Mouse (Mus musculus): ENCODE results near the gene Hivep3. TPM values are rescaled to one million over a fixed set of nuclear protein-coding genes. Genes with fewer than 3 reads are reported as not detected.
A peak's percentile ranks its signal among the peaks of the same experiment; 100 is the strongest.

The Hivep3 gene
- polyA plus RNA-seq, 1 experiment from 2014 or later, result 8.2 TPM

DNA sequence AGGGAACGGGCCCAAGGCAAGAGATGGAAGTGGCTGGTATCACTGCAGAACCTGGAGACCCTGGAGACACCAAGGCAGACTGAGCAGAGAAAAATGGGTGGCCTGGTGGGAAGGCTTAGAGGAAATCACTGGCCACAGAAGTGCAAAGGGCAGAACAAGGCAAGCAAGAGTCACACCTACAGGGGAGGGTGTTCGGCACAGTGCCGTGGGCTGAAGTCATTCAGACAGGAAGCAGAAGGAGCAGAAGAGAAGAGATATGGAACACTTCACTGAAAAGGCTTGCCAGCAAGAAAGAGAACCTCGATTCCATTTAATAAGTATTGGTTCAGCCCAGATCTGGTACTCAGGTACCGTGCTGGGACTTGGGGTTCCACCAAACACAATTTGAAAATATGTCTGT is 156.2 kb downstream of the Hivep3 start:
- no peaks in the 10 kb centered on the region for H3K36me3 ChIP-seq (ENCODE audit: control insufficient read depth, insufficient read depth, low read length)
- ATAC-seq (ENCODE audit: low read depth) (no peak), DNase-seq (ENCODE audit: low spot score) (no peak)
- WGBS, result 75% methylated on average over 5 of the region's 5 CpGs
- H3K4me3 ChIP-seq (ENCODE audit: low read depth, low read length), result no peak overlapping the region
- H3K27me3 ChIP-seq (replicated peaks; ENCODE audit: control insufficient read depth, insufficient read depth, low read length), result no peaks in the 10 kb centered on the region
- no peaks in the 10 kb centered on the region for H3K9me3 ChIP-seq (ENCODE audit: control insufficient read depth, low read length)
- H3K9ac ChIP-seq (ENCODE audit: low read depth, low read length), result no peak overlapping the region
- no peaks in the 10 kb centered on the region for H3K4me1 ChIP-seq (ENCODE audit: control insufficient read depth, insufficient read depth, low read length)
- no peak overlapping the region for H3K27ac ChIP-seq (replicated peaks; ENCODE audit: low read depth, low read length)
- no peak overlapping the region for H3K4me2 ChIP-seq (ENCODE audit: low read depth, low read length)

DNA sequence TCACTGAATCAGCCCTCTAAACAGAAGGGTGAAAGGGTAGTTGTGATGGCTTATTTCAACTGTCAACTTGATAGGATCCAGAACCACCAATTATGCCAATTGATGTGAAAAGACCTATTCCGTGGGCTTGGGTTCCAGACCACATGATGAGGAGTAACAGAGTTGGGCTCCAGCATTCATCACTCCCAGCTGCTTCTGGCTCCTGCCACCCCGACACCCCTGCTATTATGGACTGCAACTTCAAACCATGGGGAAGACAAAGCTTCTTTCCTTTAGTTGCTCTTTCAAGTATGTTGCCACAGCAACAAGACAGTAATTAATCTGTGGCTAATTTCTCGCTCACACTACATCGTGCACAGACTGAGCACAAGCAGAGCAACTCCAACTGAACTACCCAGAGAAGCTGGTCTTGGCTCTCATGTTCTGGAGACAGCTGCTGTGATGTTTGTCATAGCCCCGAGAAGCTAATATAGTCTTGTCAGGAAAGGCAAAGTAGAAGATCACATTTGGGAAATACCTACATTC is 159.7 kb downstream of the Hivep3 start:
- no peak for ATAC-seq (ENCODE audit: low read depth)

DNA sequence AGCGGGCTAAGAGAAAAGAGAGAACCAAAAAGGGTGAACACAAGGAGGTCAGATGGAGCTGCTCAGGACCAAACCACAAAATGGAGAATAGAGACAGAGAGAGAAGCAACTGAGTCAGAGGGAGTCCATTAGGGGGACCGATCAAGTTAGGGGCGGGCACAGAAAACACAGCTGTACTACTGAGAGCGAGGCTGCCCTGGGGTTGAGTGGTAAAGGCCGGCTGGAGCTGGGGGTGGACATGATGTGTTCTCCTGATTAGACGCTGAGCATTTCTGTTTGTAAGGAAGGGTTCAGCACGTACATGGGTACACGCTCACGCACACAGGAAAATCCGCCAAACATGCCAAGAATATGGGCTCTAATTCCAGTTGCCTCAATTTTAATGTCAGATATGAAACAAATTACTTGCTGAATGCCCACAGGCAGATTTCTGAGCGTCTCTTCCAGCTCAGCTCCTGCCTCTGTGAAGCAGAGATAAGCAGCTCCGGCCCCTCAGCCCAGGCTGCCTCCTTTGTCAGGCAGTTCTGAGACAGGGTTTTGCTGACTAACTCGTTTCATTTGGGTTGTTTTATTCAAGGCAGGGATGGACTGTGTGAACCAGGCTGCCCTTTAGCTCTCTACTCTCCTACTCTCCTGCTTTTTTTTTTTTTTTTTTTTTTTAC is 161.3 kb downstream of the Hivep3 start:
- no peak overlapping the region for H3K9ac ChIP-seq (ENCODE audit: low read depth, low read length)
- H3K27me3 ChIP-seq (replicated peaks; ENCODE audit: control insufficient read depth, insufficient read depth, low read length), result no peaks in the 10 kb centered on the region
- DNase-seq (ENCODE audit: low spot score) (no peak), ATAC-seq (ENCODE audit: low read depth) (no peak)
- H3K9me3 ChIP-seq (ENCODE audit: control insufficient read depth, low read length), result no peaks in the 10 kb centered on the region
- H3K36me3 ChIP-seq (ENCODE audit: control insufficient read depth, insufficient read depth, low read length), result no peaks in the 10 kb centered on the region
- no peak overlapping the region for H3K4me2 ChIP-seq (ENCODE audit: low read depth, low read length)
- H3K27ac ChIP-seq (replicated peaks; ENCODE audit: low read depth, low read length), result no peak overlapping the region
- 68% methylated on average over 13 of the region's 13 CpGs for WGBS
- no peak overlapping the region for H3K4me3 ChIP-seq (ENCODE audit: low read depth, low read length)
- no peaks in the 10 kb centered on the region for H3K4me1 ChIP-seq (ENCODE audit: control insufficient read depth, insufficient read depth, low read length)

More for the DNA sequence above, 159.7 kb downstream of the Hivep3 start:
- WGBS, result 54% methylated on average over 5 of the region's 5 CpGs
- Histone ChIP-seq H3K36me3 (ENCODE audit: control insufficient read depth, insufficient read depth, low read length) (no peaks in the 10 kb centered on the region), H3K9ac (ENCODE audit: low read depth, low read length) (no peak overlapping the region), H3K4me1 (ENCODE audit: control insufficient read depth, insufficient read depth, low read length) (no peaks in the 10 kb centered on the region), H3K9me3 (ENCODE audit: control insufficient read depth, low read length) (no peaks in the 10 kb centered on the region), H3K27me3 (replicated peaks; ENCODE audit: control insufficient read depth, insufficient read depth, low read length) (no peaks in the 10 kb centered on the region), H3K4me2 (ENCODE audit: low read depth, low read length) (no peak overlapping the region), H3K4me3 (ENCODE audit: low read depth, low read length) (no peak overlapping the region), H3K27ac (replicated peaks; ENCODE audit: low read depth, low read length) (no peak overlapping the region)
- DNase-seq (ENCODE audit: low spot score), result peak; percentile 25

DNA sequence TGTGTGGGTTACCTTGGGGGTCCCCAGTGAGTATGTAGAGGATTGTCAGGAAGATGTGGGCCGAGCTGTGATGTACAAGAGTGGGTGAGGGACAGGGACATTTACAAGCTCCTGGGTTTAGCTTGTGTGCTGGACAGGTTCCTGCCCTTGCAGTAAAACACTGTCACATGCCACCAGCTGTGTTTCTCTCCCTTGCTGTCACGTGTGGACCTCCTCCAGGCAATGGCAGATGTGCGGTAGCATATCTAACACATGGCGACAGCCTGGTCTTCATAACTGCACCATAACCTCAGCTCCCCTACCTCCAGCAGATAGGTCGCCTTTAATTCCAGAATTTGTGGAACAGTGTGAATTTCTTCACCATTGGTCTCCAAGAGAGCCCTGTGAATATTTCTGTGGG is 161.9 kb downstream of the Hivep3 start:
- Histone ChIP-seq H3K9me3 (ENCODE audit: control insufficient read depth, low read length) (no peaks in the 10 kb centered on the region), H3K4me3 (ENCODE audit: low read depth, low read length) (no peak overlapping the region), H3K27me3 (replicated peaks; ENCODE audit: control insufficient read depth, insufficient read depth, low read length) (no peaks in the 10 kb centered on the region), H3K27ac (replicated peaks; ENCODE audit: low read depth, low read length) (no peak overlapping the region), H3K9ac (ENCODE audit: low read depth, low read length) (no peak overlapping the region), H3K36me3 (ENCODE audit: control insufficient read depth, insufficient read depth, low read length) (no peaks in the 10 kb centered on the region), H3K4me1 (ENCODE audit: control insufficient read depth, insufficient read depth, low read length) (no peaks in the 10 kb centered on the region), H3K4me2 (ENCODE audit: low read depth, low read length) (no peak overlapping the region)
- DNase-seq (ENCODE audit: low spot score) (no peak), ATAC-seq (ENCODE audit: low read depth) (no peak)
- WGBS, result 68% methylated on average over 5 of the region's 5 CpGs

DNA sequence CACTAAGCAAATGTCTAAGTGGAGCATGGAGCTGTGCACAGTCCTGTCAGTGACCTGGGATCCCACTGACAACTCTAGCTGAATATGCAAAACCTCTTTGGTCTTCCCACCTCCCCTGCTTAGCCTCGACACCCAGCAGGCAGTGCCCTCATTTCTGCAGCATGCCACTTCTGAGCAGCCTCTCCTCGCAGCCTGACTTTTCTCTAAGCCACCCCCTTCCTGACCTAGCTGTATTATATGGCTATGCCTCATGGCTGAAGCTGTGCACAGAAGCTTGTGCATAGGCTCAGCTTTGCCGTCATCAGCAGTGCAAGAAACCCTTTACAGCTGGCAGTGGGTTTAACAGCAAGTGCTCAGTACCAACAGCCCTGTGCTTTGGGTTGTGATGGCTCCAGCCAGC is 163.0 kb downstream of the Hivep3 start:
- Histone ChIP-seq H3K4me2 (ENCODE audit: low read depth, low read length) (no peak overlapping the region), H3K9me3 (ENCODE audit: control insufficient read depth, low read length) (no peaks in the 10 kb centered on the region), H3K27me3 (replicated peaks; ENCODE audit: control insufficient read depth, insufficient read depth, low read length) (no peaks in the 10 kb centered on the region), H3K36me3 (ENCODE audit: control insufficient read depth, insufficient read depth, low read length) (no peaks in the 10 kb centered on the region), H3K9ac (ENCODE audit: low read depth, low read length) (no peak overlapping the region), H3K27ac (replicated peaks; ENCODE audit: low read depth, low read length) (no peak overlapping the region), H3K4me1 (ENCODE audit: control insufficient read depth, insufficient read depth, low read length) (no peaks in the 10 kb centered on the region), H3K4me3 (ENCODE audit: low read depth, low read length) (no peak overlapping the region)
- WGBS, result 60% methylated on average over 3 of the region's 3 CpGs
- DNase-seq (ENCODE audit: low spot score), result no peak
- no peak for ATAC-seq (ENCODE audit: low read depth)

DNA sequence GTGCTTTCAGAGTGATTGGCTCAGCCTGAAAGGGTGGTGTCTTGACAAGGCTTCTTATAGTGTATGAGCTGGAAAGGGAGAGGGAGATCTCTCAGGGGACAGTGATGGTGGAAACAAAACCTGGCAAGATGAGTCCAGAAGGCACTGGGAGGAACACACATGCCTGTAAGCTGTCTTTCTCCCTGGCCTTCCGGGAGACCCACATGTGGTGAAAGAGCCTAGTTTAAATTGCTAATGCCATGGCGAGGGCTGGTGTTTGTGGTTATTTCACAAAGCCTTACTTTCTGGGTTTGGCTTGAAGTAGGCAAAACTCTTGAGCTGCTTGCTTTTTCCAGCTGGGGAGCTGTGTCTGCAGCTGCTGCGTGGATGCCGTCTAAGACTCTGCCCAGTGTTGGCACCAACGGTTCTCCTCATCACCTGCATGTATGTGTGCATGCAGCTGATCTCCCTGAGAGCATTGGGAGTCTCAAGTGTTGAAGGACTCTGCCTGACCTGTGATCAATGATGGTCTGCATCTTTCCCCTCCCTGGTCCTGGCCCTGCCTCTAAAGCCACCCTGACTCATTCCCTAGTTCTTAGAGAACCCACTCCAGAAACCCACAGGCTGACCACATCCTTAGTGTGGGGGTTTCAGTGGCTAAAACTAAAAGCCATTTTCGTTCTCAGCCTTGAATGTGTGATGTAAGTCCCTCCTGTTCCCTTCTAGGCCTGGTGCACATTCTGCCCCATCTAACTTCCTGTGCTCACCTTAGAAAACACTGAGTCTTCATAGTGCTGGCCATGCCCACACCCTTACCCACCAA is 163.7 kb downstream of the Hivep3 start:
- Histone ChIP-seq H3K27ac (replicated peaks; ENCODE audit: low read depth, low read length) (no peak overlapping the region), H3K4me2 (ENCODE audit: low read depth, low read length) (no peak overlapping the region), H3K27me3 (replicated peaks; ENCODE audit: control insufficient read depth, insufficient read depth, low read length) (no peaks in the 10 kb centered on the region), H3K4me3 (ENCODE audit: low read depth, low read length) (no peak overlapping the region), H3K9me3 (ENCODE audit: control insufficient read depth, low read length) (no peaks in the 10 kb centered on the region), H3K36me3 (ENCODE audit: control insufficient read depth, insufficient read depth, low read length) (no peaks in the 10 kb centered on the region), H3K9ac (ENCODE audit: low read depth, low read length) (no peak overlapping the region), H3K4me1 (ENCODE audit: control insufficient read depth, insufficient read depth, low read length) (no peaks in the 10 kb centered on the region)
- WGBS, result 59% methylated on average over 6 of the region's 6 CpGs
- ATAC-seq (ENCODE audit: low read depth) (no peak), DNase-seq (ENCODE audit: low spot score) (peak; percentile 50)

DNA sequence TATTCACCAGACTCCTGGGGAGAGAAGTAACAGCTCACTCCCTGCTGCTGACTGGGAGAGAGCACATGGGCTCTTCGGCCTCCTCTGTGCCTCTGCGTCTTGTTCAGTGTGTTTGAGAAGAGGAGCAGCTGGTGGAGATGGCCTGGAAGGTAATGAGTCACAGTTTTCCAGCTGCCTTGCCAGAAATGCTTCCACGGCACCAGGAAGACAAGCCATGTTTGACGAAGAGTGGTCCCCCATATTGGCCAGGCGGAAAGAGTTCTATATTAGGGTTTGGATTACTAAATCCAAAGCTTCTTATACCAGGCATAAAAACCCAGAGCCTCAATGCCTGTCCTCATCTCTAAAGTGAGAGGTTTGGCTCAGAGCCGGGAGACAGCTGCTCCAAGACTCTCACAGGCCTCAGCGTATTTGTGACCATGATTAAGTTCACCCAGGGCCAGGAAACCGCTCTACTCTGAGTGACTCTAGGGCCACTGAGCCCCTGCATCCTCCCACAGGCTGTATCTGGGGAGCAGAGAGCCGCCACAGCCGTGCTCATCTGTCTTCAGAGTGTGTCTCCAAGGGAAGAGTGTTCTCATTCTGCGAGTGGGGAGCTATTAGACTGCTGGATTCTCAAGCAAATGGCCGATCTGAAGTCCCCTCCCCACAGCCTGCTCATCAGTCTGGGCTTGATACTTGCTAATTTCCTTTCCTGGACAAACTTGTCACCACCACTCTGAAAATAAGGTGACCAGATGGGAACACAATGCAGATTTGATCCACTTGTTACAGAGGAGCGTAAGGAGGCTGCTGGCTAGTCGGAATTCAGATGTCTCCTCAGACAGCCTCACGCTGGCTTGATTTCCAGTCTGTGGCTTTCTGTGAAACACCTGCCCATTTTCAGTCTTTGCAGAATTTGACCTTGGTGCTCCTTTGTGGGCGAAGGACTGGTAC is 168.2 kb downstream of the Hivep3 start:
- Histone ChIP-seq H3K4me2 (ENCODE audit: low read depth, low read length) (no peak overlapping the region), H3K9me3 (ENCODE audit: control insufficient read depth, low read length) (no peaks in the 10 kb centered on the region), H3K27ac (replicated peaks; ENCODE audit: low read depth, low read length) (no peak overlapping the region), H3K27me3 (replicated peaks; ENCODE audit: control insufficient read depth, insufficient read depth, low read length) (no peaks in the 10 kb centered on the region), H3K4me3 (ENCODE audit: low read depth, low read length) (no peak overlapping the region), H3K4me1 (ENCODE audit: control insufficient read depth, insufficient read depth, low read length) (no peaks in the 10 kb centered on the region), H3K36me3 (ENCODE audit: control insufficient read depth, insufficient read depth, low read length) (no peaks in the 10 kb centered on the region), H3K9ac (ENCODE audit: low read depth, low read length) (no peak overlapping the region)
- WGBS, result 68% methylated on average over 16 of the region's 16 CpGs
- DNase-seq (ENCODE audit: low spot score) (peak; percentile 32), ATAC-seq (ENCODE audit: low read depth) (peak; percentile 41; the same call in 1 of the 2 replicates)

DNA sequence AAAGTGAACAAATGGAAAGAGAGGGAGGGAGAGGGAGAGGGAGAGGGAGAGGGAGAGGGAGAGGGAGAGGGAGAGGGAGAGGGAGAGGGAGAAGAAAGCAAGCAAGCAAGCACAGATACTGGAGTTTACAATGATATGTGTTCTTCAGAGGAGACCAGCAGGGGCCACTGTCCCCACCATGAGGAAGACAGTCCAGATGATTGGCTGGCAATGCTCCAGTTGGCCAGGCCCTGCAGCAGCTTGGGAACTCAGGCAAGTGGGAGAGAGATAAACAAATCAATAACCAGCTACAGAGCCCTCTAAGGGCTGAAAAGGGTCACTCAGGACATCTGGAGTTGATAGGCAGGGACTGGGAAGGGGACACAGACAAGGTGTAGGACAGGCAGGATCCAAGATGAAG is 169.7 kb downstream of the Hivep3 start:
- ATAC-seq (ENCODE audit: low read depth) (no peak), DNase-seq (ENCODE audit: low spot score) (no peak)
- H3K4me1 ChIP-seq (ENCODE audit: control insufficient read depth, insufficient read depth, low read length), result no peaks in the 10 kb centered on the region

More for the DNA sequence above, 169.7 kb downstream of the Hivep3 start:
- no peak overlapping the region for H3K9ac ChIP-seq (ENCODE audit: low read depth, low read length)
- no peak overlapping the region for H3K4me3 ChIP-seq (ENCODE audit: low read depth, low read length)
- no peaks in the 10 kb centered on the region for H3K27me3 ChIP-seq (replicated peaks; ENCODE audit: control insufficient read depth, insufficient read depth, low read length)
- no peak overlapping the region for H3K4me2 ChIP-seq (ENCODE audit: low read depth, low read length)
- H3K27ac ChIP-seq (replicated peaks; ENCODE audit: low read depth, low read length), result no peak overlapping the region
- no peaks in the 10 kb centered on the region for H3K9me3 ChIP-seq (ENCODE audit: control insufficient read depth, low read length)
- no peaks in the 10 kb centered on the region for H3K36me3 ChIP-seq (ENCODE audit: control insufficient read depth, insufficient read depth, low read length)
